Mouse (Mus musculus) ES-E14 (cell line): ENCODE data around the gene Elmo3. TPM values are rescaled to one million over a fixed set of nuclear protein-coding genes. Genes with fewer than 3 reads are reported as not detected.

Experiments used
- DNase-seq: peaks from one replicate; pipeline ENCODE4 v3.0.0-alpha.2; 2013; ENCODE audit warnings: low read depth, low spot score
- H3K27ac ChIP-seq: 2 replicates; pipeline ENCODE4 v1.5.1; 2012; ENCODE audit warnings: low read depth, mild to moderate bottlenecking, low read length, moderate library complexity, mixed read lengths; ENCODE audit not compliant: poor library complexity, insufficient read depth, severe bottlenecking
- H3K36me3 ChIP-seq: 2 replicates; pipeline ENCODE4 v1.6.1; 2012; ENCODE audit warnings: mild to moderate bottlenecking, low read length, moderate library complexity, mixed read lengths; ENCODE audit not compliant: control insufficient read depth, poor library complexity, insufficient read depth, severe bottlenecking
- H3K4me1 ChIP-seq, 2 experiments: fragments of 150-350 bp in 1 of 2; sonication (generic) in 1 of 2; 2 replicates each; pipeline ENCODE4 v1.6.1; 2012; ENCODE audit warnings: low read length in 2 of 2, mild to moderate bottlenecking in 1 of 2, mixed read lengths in 1 of 2; ENCODE audit not compliant: control insufficient read depth in 2 of 2, insufficient read depth in 2 of 2, poor library complexity in 1 of 2
- H3K4me3 ChIP-seq, 2 experiments: fragments of 150-350 bp in 1 of 2; sonication (generic) in 1 of 2; 2 replicates each; pipeline ENCODE4 v1.5.1; 2012; ENCODE audit warnings: low read length in 2 of 2, low read depth in 1 of 2, mild to moderate bottlenecking in 1 of 2, mixed read lengths in 1 of 2; ENCODE audit not compliant: insufficient read depth in 1 of 2, poor library complexity in 1 of 2, severe bottlenecking in 1 of 2
- H3K9ac ChIP-seq: 2 replicates; pipeline ENCODE4 v1.6.1; 2012; ENCODE audit warnings: low read depth, mild to moderate bottlenecking, low read length, mixed read lengths; ENCODE audit not compliant: poor library complexity, insufficient read depth, severe bottlenecking
- H3K9me3 ChIP-seq: fragments of 150-350 bp; sonication (generic); 2 replicates; pipeline ENCODE4 v1.6.1; 2012; ENCODE audit warnings: low read depth, mild to moderate bottlenecking, low read length; ENCODE audit not compliant: control insufficient read depth, insufficient read depth
- CHD2 ChIP-seq: IDR thresholded peaks from 2 replicates; pipeline ENCODE4 v1.6.1; 2014; ENCODE audit warnings: mild to moderate bottlenecking, low read depth, low read length, inconsistent platforms
- HCFC1 ChIP-seq: IDR thresholded peaks from 2 replicates; pipeline ENCODE4 v1.6.1; 2012; ENCODE audit warnings: low read length, inconsistent platforms, borderline replicate concordance; ENCODE audit not compliant: insufficient read depth
- MAFK ChIP-seq: IDR thresholded peaks from 2 replicates; pipeline ENCODE4 v1.6.1; 2014; ENCODE audit warnings: mild to moderate bottlenecking, low read depth, low read length, inconsistent platforms; ENCODE audit not compliant: insufficient read depth
- ZC3H11A ChIP-seq: IDR thresholded peaks from 2 replicates; pipeline ENCODE4 v1.6.1; 2012; ENCODE audit warnings: low read depth, mild to moderate bottlenecking, inconsistent platforms, low read length, borderline replicate concordance
- ZNF384 ChIP-seq: IDR thresholded peaks from 2 replicates; pipeline ENCODE4 v1.6.1; 2012; ENCODE audit warnings: low read depth, low read length, inconsistent platforms
- in situ Hi-C, 2 experiments: fragments of 600-800 bp; cut with MboI; formaldehyde crosslinking; loops; one replicate each; pipeline ENCODE4 v1.15.1; 2025; ENCODE audit warnings: low sequenced_read_pairs in 2 of 2, inconsistent platforms in 1 of 2; ENCODE audit not compliant: unreplicated experiment in 2 of 2
- total RNA-seq: library from RNA; depleted of rRNA; stranded (reverse); fragments of 300-350 nt; gene quantifications from 2 replicates; pipeline ENCODE4 v1.2.3, GENCODE M21; 2012

Elmo3 gene
- total RNA-seq, 1 experiment, result 3.5 TPM

- H3K9ac ChIP-seq, result no peak overlapping the region
- H3K4me1 ChIP-seq, result peaks cover 0 to 10% of the 10 kb centered on the region in 2 experiments; a peak in 2 of 4 replicates
- no peak for TF ChIP-seq ZC3H11A
- TF ChIP-seq ZNF384, result no peak
- no peak for TF ChIP-seq HCFC1
- TF ChIP-seq CHD2, result no peak
- TF ChIP-seq MAFK, result no peak
- DNase-seq, result no peak
- no peak overlapping the region for H3K4me3 ChIP-seq
- H3K36me3 ChIP-seq, result peaks cover 26% of the 10 kb centered on the region
- in situ Hi-C loops, result no loop called here
- H3K27ac ChIP-seq, result no peak overlapping the region
- no peaks in the 10 kb centered on the region for H3K9me3 ChIP-seq
Observed at GRCm38 (mm10) chr8:105309142-105309847, 3.9 kb downstream of the Elmo3 start.

- Histone ChIP-seq H3K4me3 (no peak overlapping the region), H3K4me1 (peaks cover 0 to 3% of the 10 kb centered on the region in 2 experiments; a peak in 2 of 4 replicates), H3K9me3 (no peaks in the 10 kb centered on the region), H3K36me3 (peaks cover 20% of the 10 kb centered on the region; the same call in 1 of the 2 replicates), H3K27ac (no peak overlapping the region), H3K9ac (no peak overlapping the region)
- TF ChIP-seq MAFK, result no peak
- no peak for TF ChIP-seq ZNF384
- TF ChIP-seq ZC3H11A, result no peak
- TF ChIP-seq HCFC1, result no peak
- TF ChIP-seq CHD2, result no peak
- no peak for DNase-seq
- in situ Hi-C loops, result no loop called here
Observed at GRCm38 (mm10) chr8:105310118-105310517, 4.7 kb downstream of the Elmo3 start.

GRCm38 (mm10) chr8:105311718-105312117 is 6.3 kb downstream of the Elmo3 start:
- H3K4me3 ChIP-seq, result no peak overlapping the region
- H3K4me1 ChIP-seq, result no peaks in the 10 kb centered on the region
- no peak for DNase-seq
- peaks cover 20% of the 10 kb centered on the region; the same call in 1 of the 2 replicates for H3K36me3 ChIP-seq
- no peak overlapping the region for H3K27ac ChIP-seq
- no peaks in the 10 kb centered on the region for H3K9me3 ChIP-seq
- no peak overlapping the region for H3K9ac ChIP-seq
- in situ Hi-C loops, result no loop called here
- TF ChIP-seq ZNF384 (no peak), ZC3H11A (no peak), HCFC1 (no peak), MAFK (no peak), CHD2 (no peak)

GRCm38 (mm10) chr8:105312891-105313481 is 7.6 kb downstream of the Elmo3 start:
- no peaks in the 10 kb centered on the region for H3K4me1 ChIP-seq
- in situ Hi-C loops, result no loop called here
- no peaks in the 10 kb centered on the region for H3K9me3 ChIP-seq
- H3K27ac ChIP-seq, result no peak overlapping the region
- TF ChIP-seq HCFC1, result no peak
- H3K4me3 ChIP-seq, result no peak overlapping the region
- no peak overlapping the region for H3K9ac ChIP-seq
- no peak for DNase-seq
- peaks cover 10% of the 10 kb centered on the region; the same call in 1 of the 2 replicates for H3K36me3 ChIP-seq
